Mouse (Mus musculus) frontal cortex, postnatal 10 days (tissue): Measurements from ENCODE around the gene Cryl1.

Source experiments
- DNase-seq, 2 experiments: peaks; one replicate each; pipeline ENCODE4 v3.0.0; 2022; ENCODE audit warnings: low spot score in 2 of 2, mixed read lengths in 1 of 2

Gene Cryl1

DNA sequence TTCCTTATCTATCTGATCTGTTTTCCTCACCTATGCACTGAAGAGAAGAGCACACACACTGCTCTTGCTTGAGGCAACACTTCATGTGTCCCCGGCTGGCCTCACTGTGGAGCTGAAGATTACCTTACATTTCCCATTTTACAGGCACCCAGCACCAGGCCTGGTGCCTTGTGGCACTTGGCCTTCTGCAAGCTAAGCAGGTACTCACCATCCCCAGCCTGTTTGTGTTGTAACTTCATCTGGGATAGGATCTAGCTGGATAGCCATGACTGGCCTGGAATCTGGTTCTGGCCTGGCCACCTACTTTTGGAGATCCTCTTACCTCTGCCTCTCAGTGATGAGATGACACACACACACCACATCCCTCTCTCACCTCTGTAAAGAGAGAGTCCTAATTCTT, 79.5 kb downstream of the Cryl1 start:
- no peak for DNase-seq

DNA sequence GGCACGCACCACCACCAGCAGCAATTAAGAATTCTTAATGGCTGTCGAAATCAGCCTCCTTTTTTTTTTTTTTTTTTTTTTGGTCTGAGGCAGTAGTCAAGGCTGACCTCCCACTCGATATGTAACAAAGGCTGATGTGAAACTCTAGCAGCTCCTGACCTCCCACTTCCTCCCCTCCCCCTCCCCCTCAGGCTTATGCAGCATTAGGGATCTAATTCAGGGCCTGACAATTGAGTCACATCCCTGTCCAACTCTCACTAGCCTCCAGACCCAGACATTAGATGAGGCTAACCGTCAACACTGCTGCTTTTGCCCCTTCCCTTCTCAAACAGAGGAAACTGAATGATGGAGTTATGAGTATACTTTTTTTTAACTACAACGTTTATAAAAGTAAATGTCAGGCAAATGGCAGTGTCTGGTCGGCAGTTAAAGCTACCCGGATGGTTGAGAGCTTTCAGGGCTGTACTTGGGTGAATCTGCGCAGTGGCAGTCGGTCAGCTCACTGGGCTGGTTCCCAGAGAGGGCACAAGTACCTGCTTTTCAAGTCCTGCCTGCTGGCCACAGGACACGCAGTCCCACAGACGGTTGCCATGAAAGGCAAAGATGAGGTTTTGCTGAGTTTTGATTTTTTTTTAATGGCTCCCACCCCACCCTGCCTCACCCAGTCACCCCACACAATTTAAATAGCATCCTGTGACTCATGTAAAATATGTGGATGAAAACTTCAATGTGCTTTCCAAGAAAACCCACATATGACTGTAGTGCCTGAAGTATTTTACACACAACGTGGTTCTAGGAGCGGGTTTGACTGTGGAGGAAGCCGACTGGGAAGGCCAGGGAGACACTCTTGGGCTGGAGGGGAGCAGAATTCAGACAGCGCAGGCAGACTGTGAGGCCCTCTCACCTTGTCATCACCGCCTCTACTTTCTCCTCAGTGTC, 81.4 kb downstream of the Cryl1 start:
- DNase-seq, result no peak

DNA sequence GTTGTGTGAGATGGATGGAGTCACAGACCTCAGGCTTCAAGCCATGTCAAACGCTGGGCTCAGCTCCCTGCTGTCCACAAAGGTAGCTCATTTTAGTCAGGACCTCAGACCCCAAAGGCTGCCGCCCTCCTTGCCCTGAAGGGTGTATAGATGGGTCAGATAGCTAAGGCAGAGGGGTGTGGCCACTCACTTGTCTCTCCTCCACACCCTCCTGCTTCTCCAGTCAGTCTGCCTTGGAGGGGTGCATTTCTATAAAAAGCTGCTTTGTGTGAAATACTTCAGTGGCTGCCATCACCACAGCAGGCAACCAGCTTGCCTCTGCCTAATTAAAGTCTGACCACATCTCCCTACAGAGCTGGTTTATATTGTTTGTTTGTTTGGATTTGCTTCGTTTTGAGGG, 82.4 kb downstream of the Cryl1 start:
- no peak for DNase-seq

DNA sequence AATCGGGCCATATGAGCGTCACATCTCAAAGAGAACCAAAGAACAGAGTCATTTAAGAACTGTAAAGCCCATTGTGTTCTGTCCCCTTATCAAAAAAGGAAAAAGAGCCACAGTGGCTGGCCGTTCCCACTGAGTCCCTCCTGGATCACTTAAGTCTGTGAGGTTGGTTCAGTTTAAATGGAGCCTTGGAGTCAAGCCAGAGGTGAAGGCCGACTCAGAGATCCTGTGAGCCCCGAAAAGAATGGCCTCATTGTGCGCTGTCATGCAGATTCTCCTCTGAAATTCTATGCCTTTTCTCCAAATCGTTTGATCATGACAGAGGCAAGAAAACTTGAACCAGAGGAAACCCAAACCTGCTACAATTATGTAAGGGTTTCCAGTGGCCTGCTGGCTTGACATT, 82.8 kb downstream of the Cryl1 start:
- DNase-seq, result no peak

DNA sequence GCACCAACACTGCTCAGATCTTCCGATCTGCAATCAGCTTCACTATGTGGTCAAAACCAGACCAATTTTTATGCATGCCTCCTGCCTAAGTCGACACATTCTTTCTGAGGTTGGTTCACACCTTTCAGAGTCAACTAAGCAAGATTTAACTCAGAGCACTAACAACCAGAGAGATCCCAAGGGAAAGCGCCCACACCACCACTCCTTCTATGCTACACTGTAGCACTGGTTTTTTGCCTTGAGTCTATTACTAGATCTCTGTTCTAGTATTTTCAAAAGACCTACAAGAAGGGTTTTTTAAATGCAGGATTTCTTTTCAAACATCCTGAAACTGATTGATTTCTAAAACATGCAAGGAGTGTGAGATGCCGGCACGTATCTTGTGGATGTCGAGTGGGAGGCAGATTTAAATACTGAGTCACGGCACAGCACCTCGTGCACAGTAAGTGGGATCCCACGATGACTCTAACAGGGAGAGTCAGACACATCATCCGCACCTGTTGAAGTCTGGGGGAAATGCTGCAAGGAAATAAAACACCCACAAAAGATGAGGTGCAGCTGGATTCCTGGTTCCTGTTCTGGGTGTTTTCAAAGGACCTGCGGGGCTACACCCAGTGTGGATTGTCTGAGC, 96.6 kb downstream of the Cryl1 start:
- peak in 1 of 2 experiments; percentile 16 for DNase-seq

DNA sequence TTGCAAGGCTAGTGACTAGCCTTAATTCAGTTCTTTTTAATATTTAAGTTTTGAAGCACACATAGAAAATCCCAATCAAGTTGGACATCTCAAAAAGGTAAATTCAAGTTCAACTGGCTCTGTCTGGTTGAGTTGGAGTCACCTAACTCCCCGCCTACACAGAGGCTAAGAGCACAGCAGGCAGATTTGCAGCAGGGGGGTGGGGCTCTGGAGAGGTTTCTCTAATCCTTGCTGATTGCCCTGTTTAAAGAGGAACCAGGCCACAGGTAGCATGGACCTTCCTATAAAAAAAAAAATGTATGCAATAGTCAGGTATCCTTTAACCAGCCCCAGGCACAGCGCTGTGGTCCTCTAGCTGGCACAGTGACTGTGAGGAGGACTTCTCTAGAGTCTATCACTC, 97.8 kb downstream of the Cryl1 start:
- DNase-seq, result no peak

DNA sequence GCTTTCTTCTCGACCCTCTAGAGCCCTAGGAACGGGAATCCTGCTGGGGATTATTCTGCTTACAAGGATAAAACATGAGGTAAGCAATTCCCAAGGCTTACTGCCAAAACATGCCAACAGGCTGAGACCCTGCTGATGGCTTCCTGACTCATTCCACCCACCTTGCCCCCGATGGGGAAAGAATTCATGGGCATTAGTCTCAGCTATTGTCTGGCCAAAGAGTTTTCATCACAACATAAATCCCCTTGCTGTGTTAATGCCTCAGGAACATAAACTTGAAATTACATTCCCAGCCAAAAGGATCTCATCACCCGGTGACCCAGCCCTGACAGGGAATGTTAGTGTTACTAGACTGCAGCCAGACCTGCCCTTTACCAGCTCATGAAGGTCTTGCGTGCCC, 100.7 kb downstream of the Cryl1 start:
- DNase-seq, result no peak

DNA sequence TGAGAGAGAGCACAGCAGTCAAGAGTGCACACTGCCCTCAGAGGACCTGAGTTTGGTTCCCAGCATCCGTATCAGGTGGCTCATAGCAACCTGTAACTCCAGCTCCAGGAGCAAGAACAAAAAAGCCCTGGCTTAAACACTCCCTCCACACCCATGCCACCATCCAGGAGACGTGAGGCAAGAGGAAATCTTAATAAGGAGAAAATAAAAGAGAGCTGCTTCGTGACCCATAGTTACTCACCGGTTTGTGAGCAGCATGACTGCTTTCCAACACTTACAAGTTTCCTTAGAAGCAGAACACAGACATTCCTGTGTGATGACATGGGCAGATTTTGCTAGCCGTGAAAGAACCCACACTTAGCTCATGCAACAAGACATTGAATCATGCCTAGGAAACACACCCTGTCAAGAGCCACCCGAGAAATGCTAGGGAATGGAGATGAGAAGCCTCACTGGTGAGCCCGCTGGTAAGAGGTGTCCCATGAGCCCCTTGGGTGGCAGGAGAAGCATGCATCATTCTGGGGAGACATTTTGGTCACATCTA, 106.9 kb downstream of the Cryl1 start:
- DNase-seq, result no peak

DNA sequence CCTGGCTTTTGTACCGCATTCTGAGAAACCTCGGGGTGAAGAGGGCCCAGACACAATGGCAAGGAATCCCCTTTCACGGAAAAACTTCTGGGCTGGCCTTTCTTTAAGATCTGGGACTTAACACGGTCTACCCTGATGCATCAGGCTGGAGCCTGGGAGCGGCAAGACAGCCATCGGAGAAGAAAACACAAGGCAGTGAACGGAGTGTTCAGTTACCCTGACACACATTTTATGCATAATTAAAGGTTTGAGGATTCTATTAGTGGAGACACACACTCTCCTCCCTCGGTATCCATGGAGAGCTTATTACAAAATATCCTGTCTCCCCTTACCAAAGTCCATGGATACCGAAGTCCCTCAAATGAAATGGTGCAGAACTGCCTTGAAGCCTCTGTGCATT, 109.2 kb downstream of the Cryl1 start:
- no peak for DNase-seq

DNA sequence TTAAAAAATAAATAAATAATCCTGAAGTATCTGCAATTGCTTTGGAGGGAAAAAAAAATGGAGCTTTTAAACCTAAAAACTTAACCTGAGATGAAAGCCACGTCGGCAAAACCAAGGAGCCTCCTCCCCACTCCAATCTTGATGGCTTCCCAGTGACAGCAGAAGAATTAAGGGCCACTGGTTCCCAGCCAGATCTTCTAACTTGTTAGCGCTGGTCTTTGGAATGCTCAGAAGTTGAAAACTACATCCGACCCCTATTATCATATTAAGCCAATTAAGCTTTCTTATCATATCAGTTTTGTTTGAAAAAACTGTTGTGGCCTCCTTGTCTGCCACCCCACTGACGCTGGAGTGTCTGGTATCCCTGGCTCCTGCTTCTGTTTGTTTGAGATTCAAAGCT, 114.5 kb downstream of the Cryl1 start:
- DNase-seq, result no peak

DNA sequence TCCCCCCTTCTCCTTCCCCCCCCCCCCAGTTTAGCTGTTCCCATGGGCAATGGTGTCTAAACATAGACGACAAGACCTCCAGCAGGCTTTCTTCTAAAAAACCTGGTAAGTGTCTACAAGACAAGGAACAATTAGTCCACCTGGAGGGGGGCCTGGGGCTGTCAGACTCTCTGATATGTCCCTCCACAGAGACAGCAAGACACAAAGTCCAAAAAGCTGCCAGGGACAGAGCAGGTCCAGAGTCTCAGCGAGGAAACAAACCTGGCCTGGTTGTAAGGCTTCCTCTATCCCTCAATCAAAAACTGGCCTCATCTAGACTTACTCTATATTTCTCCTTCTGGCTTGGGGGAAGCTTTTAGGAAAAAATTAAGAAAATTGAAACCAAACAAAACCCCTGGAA, 115.7 kb downstream of the Cryl1 start:
- no peak for DNase-seq

DNA sequence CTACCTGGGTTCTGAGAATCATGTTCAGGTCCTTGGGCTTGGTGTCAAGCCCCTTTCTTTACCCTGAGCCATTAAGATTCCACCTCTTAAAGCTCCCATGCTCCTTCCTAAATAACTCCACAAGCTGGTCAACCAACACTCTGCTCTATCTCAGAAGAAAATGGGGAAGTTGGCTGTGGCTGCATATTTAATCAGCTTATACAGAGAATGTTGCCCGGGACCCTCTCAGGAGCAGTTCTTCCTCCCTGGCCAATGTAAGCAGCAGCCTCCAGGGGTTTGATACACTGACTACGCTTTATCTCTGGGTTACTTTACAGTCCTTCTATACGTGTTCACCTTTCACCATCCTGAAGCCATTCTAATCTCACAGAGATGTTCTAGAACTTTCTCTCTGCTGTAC, 117.5 kb downstream of the Cryl1 start:
- no peak for DNase-seq

DNA sequence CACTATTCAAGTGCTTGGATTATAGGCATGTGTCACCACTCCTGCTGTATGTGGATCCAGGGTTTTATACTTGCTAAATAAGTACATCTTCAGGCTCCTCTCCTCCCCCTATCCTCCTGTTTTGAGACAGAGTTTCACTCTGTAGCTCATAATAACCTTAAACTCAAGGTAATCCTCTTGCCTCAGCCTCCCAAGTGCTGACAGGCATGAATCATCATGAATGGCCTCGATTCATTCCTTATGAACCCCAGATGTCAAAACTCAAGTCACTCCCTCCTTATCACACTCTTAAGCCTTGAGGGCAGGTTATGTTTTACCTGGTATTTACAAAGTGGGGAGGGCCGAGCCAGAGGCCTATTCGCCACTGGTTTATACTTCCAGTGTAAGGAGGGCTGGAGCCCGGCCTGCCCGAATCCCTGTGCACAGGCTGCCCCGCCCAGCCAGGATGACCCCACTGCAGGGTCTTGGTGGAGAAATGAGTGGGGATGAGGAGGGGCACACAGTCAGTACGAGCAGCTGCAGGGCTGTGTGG, 121.8 kb downstream of the Cryl1 start:
- DNase-seq, result no peak

DNA sequence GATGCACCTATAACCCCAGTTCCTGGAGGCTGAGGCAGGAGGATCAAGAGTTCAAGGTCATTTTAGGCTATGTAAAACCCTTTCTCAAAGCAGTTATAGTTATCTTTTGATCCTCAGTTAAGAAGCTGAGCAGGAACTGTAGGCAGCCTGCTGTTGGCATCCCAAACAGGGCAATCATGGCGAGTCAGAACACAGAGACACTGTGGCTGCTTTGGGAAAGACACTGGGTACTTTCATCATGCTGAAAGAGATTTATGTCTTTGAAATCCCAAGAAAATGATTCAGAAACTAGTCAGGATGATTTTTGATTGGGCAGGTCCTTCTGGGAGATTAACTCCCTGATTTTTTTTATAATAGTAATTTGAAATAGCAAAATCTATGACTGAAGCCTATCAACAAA, 126.0 kb downstream of the Cryl1 start:
- no peak for DNase-seq

DNA sequence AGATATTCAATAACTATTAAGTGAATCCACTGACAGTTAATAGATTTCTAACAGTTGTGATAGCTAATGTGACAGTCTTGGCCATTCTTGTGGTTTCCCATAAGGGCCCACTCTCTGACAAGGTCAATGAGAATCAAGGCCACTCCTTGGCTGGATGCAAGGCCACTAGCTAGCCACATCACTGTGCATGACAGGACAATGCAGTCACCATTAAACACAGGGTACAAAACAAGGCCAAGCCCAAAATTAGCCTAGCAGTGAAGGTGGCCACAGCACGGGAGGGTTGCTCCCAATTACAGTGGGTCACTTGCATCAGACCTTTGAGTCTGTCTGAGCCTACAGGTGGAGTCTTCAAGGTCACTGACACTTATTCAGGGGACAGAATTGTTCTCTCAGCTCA, 126.5 kb downstream of the Cryl1 start:
- DNase-seq, result no peak

DNA sequence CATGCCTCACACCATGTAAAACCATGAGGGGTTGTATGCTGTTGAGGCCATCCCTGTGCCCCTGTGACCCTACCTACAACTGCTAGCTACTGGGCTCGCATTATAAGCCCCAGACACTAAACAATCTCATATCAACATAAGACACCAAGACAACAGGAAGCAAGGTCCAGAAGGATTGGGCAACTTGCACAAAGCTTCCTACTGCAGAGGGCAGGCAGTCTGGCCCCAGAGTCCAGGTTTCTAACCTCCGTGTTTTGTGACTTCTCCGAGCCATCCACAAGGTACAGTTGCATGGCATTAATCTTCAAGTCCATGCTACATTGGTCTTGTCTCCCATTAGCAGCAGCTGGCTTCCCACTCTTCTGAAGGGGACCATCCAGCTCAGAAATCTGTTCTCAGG, 129.4 kb downstream of the Cryl1 start:
- DNase-seq, result no peak

DNA sequence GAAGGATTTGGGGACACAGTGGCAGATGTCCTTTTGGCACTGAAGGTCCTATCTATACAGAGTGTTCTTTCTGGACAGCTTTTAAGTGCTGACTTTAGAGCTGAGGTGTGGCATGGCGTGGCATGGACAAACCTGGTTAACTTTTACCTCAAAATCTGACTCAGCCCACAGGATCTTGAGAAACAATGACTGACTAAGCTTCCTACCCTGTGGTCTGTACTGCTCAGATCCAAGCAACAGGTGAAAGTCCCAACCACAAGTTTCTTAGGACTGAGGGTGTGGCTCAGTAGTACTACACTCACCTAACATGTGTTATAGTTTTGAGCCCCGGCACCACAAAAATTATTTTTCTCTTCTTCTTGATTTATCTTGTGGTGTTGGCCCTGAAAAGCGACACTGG, 130.0 kb downstream of the Cryl1 start:
- no peak for DNase-seq

DNA sequence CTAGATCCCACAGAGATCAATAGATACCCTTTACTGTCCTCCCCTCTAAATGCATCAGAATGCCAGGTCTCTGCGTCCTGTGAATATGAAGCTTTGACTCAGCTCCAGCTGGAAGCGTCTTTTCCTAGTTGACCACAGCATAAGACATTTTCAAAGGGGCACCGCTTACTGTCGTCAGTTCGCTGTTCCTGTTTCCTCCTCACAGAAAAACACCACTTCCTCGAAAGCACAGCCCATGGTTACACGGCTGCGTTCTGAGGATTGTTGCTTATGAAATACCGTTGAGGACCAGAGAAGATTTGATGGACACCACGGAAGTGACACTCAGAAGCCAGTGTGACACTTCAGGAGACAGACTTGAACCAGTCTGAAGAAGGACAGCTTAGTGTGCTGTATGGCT, 134.4 kb downstream of the Cryl1 start:
- DNase-seq, result no peak

DNA sequence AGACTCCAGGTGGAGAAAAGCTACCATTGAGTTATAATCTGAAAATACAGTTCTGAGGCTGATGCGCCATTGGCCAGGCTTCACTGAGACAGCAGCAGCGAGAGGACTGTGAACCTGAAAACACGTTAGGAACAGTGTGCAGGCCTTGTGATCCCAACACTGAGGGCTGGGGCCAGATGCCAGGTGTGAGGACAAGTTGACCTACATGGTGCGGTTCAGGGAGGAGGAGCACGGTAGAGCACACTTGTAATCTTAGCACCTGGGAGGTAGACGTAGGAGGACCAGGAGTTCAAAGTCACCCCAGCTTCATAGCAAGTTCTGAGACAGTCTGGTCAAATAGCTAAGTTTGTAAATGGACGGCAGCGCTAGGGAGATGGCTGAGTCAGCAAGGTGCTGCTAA, 139.0 kb downstream of the Cryl1 start:
- DNase-seq, result no peak

DNA sequence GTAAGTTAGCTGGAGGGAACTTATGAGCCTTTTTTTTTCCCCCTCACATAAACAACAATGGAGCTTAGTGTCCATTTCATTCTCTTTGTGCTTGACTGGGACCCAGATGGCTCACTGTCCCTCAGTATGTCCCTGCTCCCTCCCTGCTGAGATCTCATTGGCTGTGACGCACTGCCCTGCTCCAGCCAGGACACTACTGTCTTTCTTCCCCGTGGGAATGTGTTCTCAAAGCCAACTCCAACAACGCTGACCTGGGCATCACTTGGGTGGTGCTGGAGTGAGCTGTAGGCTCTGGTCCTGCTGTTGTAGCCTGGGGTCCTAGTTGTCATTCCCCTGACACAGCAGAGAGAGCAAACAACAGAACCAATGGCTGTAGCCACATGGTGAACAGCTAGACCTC, 149.7 kb downstream of the Cryl1 start:
- no peak for DNase-seq

DNA sequence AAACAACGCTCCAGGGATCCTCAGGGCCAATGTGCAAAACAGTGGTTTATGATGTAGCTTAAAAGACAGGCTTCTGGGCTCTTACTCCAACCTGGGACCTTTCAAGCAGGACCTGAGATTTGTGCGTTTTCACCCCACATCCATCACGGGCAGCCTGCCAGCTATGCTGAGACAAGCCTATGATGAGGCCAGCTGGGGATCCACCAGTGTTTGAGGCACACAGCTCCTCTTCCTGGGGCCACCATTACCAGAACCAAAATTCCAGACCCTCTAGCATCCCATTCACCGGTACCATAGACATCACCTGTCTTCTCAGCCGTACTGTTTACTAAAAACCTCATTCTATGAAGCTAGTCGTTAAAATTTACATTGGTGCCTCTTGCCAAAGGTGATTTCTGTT, 151.8 kb downstream of the Cryl1 start:
- DNase-seq, result no peak

DNA sequence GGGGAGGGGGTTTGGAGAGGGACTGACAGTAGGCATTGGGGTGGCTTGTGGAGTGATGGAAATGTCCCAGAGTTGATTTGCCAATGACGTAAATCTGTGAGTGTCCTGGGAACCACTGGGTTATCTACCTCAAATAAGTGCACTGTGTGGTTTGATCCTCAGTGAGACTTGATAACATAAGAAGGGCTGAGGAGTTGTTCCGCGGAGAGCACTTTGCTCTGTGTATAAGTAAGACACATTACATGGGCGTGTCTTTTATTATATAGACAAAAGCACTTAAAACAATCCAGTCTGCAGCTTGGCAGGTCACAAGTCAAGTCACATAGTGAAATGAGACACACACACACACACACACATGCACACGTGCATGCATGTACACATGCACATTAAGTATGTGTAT, 155.4 kb downstream of the Cryl1 start:
- no peak for DNase-seq

DNA sequence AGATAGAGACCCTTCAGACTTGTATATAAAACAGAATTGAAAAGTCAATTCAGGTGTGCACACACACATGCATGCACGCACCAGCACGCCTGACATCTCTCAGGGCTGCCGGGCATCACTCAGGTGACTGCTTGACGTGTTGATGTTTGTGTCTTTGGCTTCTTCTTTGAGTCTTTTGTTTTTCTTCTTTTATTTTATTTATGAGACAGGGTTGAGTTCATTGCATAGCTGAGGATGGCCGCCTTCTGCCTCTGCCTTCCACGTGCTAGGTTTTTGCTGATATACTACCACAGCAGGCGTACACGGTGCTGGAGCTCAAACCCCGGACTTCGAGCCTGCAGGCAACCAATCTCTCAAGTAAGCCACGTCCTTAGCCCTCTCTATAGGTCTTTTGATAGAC, 163.1 kb downstream of the Cryl1 start:
- no peak for DNase-seq
